Mouse (Mus musculus) limb, embryonic 11.5 days (tissue): ENCODE data around the gene 3110070M22Rik. TPM values are rescaled to one million over a fixed set of nuclear protein-coding genes. Genes with fewer than 3 reads are reported as not detected.
"Not testable (repeated sequence)": the region's sequence is repeated elsewhere in the genome, so short reads cannot be mapped to it uniquely, and the experiment has no call there.

Source experiments
- ATAC-seq: fragments of 200-750 bp; cut with Nextera tagmentation; 2 replicates; pipeline ENCODE4 v1.8.0; 2017; ENCODE audit warnings: low read depth; ENCODE audit not compliant: insufficient number of reproducible peaks, low FRiP score, low TSS enrichment
- DNase-seq: peaks from one replicate; pipeline ENCODE4 v3.0.0-alpha.2; 2015; ENCODE audit warnings: low spot score
- H3K27ac ChIP-seq: fragments of 300-500 bp; sonication (generic); replicated peaks from 2 replicates; pipeline ENCODE4 v1.5.1; 2014; ENCODE audit warnings: low read depth, mild to moderate bottlenecking, low read length
- H3K27me3 ChIP-seq: fragments of 300-500 bp; sonication (generic); 2 replicates; pipeline ENCODE4 v1.6.1; 2014; ENCODE audit warnings: mild to moderate bottlenecking, low read length, mixed read lengths; ENCODE audit not compliant: control insufficient read depth, insufficient read depth
- H3K36me3 ChIP-seq: fragments of 300-500 bp; sonication (generic); 2 replicates; pipeline ENCODE4 v1.6.1; 2014; ENCODE audit warnings: mild to moderate bottlenecking, low read length, moderate library complexity, mixed read lengths; ENCODE audit not compliant: control insufficient read depth, insufficient read depth
- H3K4me1 ChIP-seq: fragments of 300-500 bp; sonication (generic); 2 replicates; pipeline ENCODE4 v1.6.1; 2014; ENCODE audit warnings: low read length, mixed read lengths; ENCODE audit not compliant: control insufficient read depth, insufficient read depth
- H3K4me2 ChIP-seq: fragments of 300-500 bp; sonication (generic); 2 replicates; pipeline ENCODE4 v1.6.1; 2014; ENCODE audit warnings: low read depth, mild to moderate bottlenecking, moderate library complexity; ENCODE audit not compliant: severe bottlenecking
- H3K4me3 ChIP-seq: fragments of 300-500 bp; sonication (generic); 2 replicates; pipeline ENCODE4 v1.5.1; 2014; ENCODE audit warnings: low read depth, low read length
- H3K9ac ChIP-seq: fragments of 300-500 bp; sonication (generic); 2 replicates; pipeline ENCODE4 v1.6.1; 2014; ENCODE audit warnings: mild to moderate bottlenecking, low read length
- H3K9me3 ChIP-seq: fragments of 300-500 bp; sonication (generic); 2 replicates; pipeline ENCODE4 v1.6.1; 2016; ENCODE audit warnings: low read length; ENCODE audit not compliant: control insufficient read depth
- WGBS: fragments of 180-500 bp; shearing (Covaris S2); extraction: QIAGEN DNeasy Blood & Tissue Kit; methylation state at CpG from one replicate; pipeline ENCODE4 v1.1.7; 2014; 5-methylcytosine and 5-hydroxymethylcytosine counted together
- polyA plus RNA-seq: library from polyadenylated mRNA; unstranded; fragments of >200 nt; fragmentation: Nextera tagmentation; extraction: Ambion mirVana; gene quantifications from 2 replicates; pipeline ENCODE4 v1.2.1, GENCODE M21; 2014

3110070M22Rik gene
- polyA plus RNA-seq, result 0.84 and 1.4 TPM in 2 replicates

DNA sequence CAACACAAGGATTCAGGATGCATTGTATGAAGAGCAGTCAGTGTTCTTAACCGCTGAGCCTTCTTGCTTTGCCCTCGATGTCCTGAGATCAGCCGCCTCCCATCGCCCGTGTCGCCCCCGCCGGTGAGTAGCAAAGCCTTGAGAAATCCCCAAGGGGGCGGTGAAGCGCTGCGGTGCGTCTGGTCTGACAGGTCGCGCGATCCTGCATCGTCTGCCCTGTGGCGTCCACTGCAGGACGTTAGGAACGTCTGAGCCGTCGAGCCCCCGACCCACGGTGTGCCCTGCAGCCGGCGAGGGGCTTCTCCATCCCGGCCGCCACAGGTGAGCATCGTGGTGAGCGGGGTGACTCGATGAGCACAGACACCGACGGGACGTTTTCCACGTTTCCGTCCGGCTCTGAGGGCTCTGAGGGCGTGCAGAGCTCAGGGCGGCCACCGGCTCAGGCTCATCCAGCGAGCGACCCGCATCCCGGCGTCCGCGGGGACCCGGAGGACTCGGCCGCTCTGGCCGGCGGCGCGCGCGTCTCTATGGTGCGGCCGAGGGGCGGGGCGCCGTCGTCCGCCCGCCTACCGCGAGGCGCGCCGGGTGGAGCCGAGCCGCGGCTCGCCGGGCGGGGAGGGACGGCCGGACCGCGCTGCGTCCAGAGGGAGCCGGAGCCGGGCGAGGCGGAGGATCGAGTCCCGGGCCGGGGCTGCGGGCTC is at the start of gene 3110070M22Rik, which contains the start of gene Tmem267:
3110070M22Rik (minus strand) TSS at position 504 of the 701 bp plus-strand sequence.
Tmem267 (plus strand) TSS at position 160 of the 701 bp plus-strand sequence.
- 75% methylated on average over 87 of the region's 87 CpGs for WGBS
- peaks cover 10% of the 10 kb centered on the region for H3K9me3 ChIP-seq
- no peaks in the 10 kb centered on the region for H3K27me3 ChIP-seq
- H3K4me2 ChIP-seq, result 0 out of 2 replicates have a peak within 1 kb of the TSS, but pooled peaks have one; percentile 8
- peak within 1 kb of the TSS; percentile 38; the same call in 1 of the 2 replicates for H3K9ac ChIP-seq
- no peak for ATAC-seq
- DNase-seq, result peak; percentile 80
- peaks cover 12% of the 10 kb centered on the region for H3K36me3 ChIP-seq
- no peaks in the 10 kb centered on the region for H3K4me1 ChIP-seq
- no peak within 1 kb of the TSS; the same call in 1 of the 2 replicates for H3K4me3 ChIP-seq
- no peak within 1 kb of the TSS for H3K27ac ChIP-seq

DNA sequence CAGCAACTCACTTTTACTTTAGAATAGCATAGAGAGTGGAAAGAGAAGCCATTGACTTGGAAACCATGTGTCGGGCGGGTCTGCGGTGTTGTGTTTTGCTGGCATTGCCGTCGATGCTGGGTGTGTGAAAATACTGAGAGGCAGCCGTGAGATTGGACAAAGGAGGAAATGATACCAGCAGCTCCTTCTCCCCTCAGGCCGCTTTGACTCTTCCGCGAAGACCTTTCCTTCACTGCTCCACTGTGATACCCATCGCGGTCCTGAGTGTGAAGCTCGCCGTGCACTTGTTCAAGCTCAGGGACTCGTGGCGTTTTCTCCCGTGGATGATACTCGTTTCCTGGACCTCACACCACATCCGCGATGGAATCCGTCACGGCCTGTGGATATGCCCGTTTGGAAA is 6.8 kb upstream of the 3110070M22Rik start:
- not testable (repeated sequence) for H3K4me2 ChIP-seq, DNase-seq, H3K27me3 ChIP-seq, H3K4me3 ChIP-seq, H3K27ac ChIP-seq, H3K4me1 ChIP-seq, H3K36me3 ChIP-seq, H3K9ac ChIP-seq
- peak; percentile 17; the same call in 1 of the 2 replicates for ATAC-seq
- WGBS, result 94% methylated on average over 10 of the region's 22 CpGs
- H3K9me3 ChIP-seq, result peaks cover 13% of the 10 kb centered on the region

GRCm38 (mm10) chr13:119492083-119492482 is 3.9 kb upstream of the 3110070M22Rik start:
- not testable (repeated sequence) for H3K4me2 ChIP-seq, H3K36me3 ChIP-seq, H3K4me1 ChIP-seq, H3K27me3 ChIP-seq, H3K27ac ChIP-seq, H3K9ac ChIP-seq, H3K4me3 ChIP-seq
- 0 out of 2 replicates have a peak, but pooled peaks have one; percentile 11 for ATAC-seq
- DNase-seq, result peak; percentile 39
- H3K9me3 ChIP-seq, result peaks cover 14% of the 10 kb centered on the region
- WGBS, result 93% methylated on average over 10 of the region's 10 CpGs

GRCm38 (mm10) chr13:119487354-119487753 is 829 bp downstream of the 3110070M22Rik start:
- H3K27ac ChIP-seq, result no peak overlapping the region
- no peaks in the 10 kb centered on the region for H3K27me3 ChIP-seq
- H3K9ac ChIP-seq, result no peak overlapping the region
- 69% methylated on average over 7 of the region's 7 CpGs for WGBS
- peaks cover 10% of the 10 kb centered on the region for H3K9me3 ChIP-seq
- no peak for ATAC-seq
- H3K4me3 ChIP-seq, result no peak overlapping the region
- DNase-seq, result no peak
- no peaks in the 10 kb centered on the region for H3K4me1 ChIP-seq
- H3K4me2 ChIP-seq, result 0 out of 2 replicates have a peak overlapping the region, but pooled peaks have one; percentile 8
- peaks cover 12% of the 10 kb centered on the region for H3K36me3 ChIP-seq

DNA sequence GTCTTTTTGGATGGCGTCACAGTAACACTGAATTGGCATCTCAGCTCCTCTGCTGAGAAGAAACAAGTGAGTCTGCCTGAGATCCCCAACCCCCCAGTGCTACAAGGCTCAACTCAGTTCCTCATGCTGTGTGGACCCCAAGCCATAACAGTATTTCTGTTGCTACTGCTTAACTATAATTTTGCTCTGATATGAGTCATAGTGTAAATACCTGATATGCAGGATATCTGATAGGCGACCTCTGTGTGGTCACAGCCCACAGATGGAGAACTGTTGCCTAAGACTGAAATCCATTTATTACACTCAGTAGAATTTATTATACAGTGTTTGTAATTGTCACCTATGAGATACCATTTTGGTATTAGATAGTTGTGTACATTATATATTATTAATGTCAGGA is 10.4 kb downstream of the 3110070M22Rik start:
- no peak for DNase-seq
- Histone ChIP-seq H3K4me1 (no peaks in the 10 kb centered on the region), H3K27me3 (no peaks in the 10 kb centered on the region), H3K36me3 (peaks cover 7% of the 10 kb centered on the region), H3K4me2 (no peak overlapping the region), H3K27ac (no peak overlapping the region), H3K4me3 (no peak overlapping the region), H3K9ac (no peak overlapping the region), H3K9me3 (no peaks in the 10 kb centered on the region)
- WGBS, result 89% methylated on average over 2 of the region's 2 CpGs
- ATAC-seq, result no peak

- no peak overlapping the region for H3K27ac ChIP-seq
- H3K4me2 ChIP-seq, result no peak overlapping the region
- no peaks in the 10 kb centered on the region for H3K27me3 ChIP-seq
- H3K36me3 ChIP-seq, result peaks cover 7% of the 10 kb centered on the region
- H3K4me3 ChIP-seq, result no peak overlapping the region
- H3K9ac ChIP-seq, result no peak overlapping the region
- WGBS, result 90% methylated on average over 9 of the region's 9 CpGs
- no peaks in the 10 kb centered on the region for H3K4me1 ChIP-seq
- no peak for ATAC-seq
- DNase-seq, result no peak
- no peaks in the 10 kb centered on the region for H3K9me3 ChIP-seq
Observed at GRCm38 (mm10) chr13:119476631-119477030, 11.6 kb downstream of the 3110070M22Rik start.

- WGBS, result 12% methylated on average over 57 of the region's 57 CpGs
- H3K4me2 ChIP-seq, result peak within 1 kb of the TSS; percentile 49
- ATAC-seq (peak; percentile 89), DNase-seq (peak; percentile 91)
- no peaks in the 10 kb centered on the region for H3K9me3 ChIP-seq
- H3K36me3 ChIP-seq, result peaks cover 7% of the 10 kb centered on the region
- H3K27ac ChIP-seq, result no peak within 1 kb of the TSS
- H3K4me3 ChIP-seq, result peak within 1 kb of the TSS; percentile 76
- H3K4me1 ChIP-seq, result no peaks in the 10 kb centered on the region
- H3K27me3 ChIP-seq, result no peaks in the 10 kb centered on the region
- peak within 1 kb of the TSS; percentile 72 for H3K9ac ChIP-seq
Observed at GRCm38 (mm10) chr13:119462596-119463560, 25.3 kb downstream of the 3110070M22Rik start, which contains the start of gene 4833420G17Rik. Gene 4833420G17Rik, plus strand, starts transcription at chr13:119462768.
